Mouse (Mus musculus): ENCODE results near the gene Mtss1l.

Gene Mtss1l

DNA sequence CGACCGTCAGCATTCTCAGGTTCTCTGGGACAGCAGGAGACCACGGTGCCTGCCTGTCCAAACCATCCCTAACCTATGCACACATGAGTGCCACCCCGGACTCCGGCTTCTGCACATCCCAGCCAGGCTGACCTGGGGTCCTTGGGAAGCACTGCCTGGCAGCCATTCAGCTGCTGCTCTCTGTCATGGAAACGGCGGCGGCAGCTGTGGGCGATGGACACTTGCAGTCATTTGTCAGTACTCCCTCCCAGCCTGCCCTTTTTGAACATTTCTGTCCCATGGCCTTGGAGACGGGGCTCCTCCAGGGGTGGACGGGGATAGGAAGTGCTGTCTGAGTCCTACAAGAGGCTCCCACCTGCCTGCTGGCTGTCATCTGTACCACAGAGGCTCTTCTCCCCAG, 12.8 kb upstream of the Mtss1l start:
- no peak for DNase-seq

DNA sequence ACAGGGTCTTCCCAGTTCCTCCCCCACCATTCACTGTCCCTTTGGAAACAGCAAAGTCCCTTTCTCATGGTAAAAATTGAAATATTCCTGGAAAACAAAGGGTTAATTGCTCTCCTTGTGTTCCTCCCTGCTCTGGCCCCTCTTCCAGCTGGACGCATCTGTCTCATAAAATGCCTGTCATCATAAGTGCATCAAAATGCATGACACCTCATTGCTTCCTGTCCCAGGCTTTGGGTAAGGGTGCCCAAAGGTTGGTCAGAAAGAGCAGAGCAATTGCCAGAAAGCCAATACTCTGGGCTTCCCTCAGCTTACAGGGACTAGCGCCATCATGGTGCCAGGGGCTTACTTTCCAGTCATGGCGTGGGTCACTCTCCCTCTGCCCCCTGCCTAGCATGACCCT, 10.7 kb upstream of the Mtss1l start:
- DNase-seq, result no peak

DNA sequence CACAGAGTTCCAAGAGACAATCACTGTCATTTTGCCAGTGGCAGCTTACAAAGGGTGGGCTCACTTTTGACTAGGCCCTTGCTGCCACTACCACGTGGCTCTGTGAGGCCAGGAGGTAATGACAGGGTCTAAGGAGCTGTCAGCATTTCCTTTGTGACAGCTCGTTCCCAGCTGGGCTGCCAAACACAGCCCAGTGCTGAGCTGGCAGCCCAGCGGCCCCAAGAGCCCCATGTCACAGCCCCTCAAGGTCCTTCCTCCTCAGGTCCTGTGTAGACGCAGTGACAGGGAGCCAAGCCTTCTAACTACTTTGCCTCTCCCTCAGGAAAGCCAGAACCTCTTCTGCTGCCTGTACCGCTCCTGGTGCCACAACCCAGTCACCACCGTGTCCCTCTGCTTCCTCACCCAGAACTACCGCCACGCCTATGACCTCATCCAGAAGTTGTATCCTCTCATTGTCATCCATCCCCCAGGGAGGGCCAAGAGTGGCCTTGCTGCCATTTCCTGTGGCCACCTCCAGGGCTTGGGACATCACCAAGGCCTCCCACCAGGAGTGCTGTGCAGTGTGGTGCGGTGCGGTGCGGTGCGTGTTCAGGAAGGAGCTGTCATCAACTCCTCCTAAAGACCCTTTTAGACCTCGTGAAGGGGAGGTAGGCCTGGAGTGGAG, 9.9 kb upstream of the Mtss1l start:
- no peak for DNase-seq

DNA sequence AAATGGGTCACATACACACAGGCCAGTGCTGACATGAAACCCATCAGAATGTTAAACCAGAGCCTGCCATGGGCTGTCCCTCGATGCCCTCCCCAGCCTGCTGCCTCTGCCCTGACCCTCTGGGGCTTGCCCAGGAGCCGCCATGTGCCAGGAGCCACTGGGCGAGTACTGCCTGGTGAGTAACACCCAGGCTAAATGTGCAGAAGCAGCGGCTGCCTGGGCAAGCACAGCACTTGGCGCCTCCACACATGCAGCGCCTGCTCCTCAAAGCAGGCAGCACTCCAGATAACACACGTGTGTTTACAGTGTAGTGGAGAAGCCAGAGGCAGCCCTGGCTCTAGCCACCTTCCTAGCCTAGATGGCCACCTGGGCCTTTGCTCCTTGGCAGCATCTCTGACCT, 8.2 kb upstream of the Mtss1l start:
- DNase-seq, result no peak

DNA sequence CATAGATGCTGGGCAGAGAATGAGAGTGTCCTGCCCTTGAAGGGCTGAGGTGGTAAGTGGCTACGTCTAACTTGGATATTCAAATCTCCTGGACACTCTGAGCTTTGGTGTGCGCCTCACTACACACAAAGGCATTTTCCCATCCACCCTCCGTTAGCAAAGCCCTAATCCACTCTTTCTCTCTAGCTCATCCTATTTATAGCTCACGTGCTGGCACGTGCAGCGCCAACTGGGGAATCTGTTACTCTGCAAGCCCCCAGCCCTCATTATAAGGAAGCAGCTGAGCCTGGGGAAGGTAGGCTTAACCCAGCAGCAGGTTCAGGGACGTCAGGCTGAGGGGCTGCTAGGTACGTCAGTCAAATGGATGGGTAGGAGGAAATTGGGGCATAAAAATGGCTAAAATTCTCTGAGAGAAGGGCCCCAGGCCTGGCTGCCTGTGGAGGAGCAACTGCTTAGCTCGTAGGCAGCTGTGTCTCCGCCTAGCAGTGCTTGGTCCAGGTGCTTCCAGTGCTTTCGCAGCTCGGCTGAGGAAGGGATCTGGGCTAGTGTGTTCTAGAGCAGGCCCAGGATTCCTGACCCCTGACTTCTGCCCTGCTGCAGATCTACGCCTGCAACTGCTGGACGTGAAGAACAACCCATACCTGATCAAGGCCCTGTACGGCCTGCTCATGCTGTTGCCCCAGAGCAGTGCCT, 6.3 kb upstream of the Mtss1l start:
- no peak for DNase-seq

DNA sequence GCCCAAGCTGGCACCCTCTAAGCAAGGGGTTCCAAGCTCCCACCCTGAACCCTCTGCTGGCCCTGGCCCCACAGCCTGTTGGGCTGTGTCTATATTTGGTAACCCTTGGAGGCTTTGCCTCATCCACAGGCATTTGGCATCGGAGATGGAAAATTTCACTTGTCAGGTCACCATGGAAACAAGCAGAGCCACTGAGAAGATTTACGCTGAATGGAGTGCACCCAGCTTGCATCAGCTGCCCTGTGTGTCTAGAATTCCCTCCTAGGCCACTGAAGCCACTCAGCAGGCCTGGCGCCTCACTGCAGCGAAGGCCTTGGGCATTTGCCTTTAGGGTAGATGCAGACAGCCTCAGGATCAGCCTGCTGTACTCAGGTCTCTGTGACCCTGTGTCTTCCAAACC, 5.2 kb upstream of the Mtss1l start:
- DNase-seq, result no peak

DNA sequence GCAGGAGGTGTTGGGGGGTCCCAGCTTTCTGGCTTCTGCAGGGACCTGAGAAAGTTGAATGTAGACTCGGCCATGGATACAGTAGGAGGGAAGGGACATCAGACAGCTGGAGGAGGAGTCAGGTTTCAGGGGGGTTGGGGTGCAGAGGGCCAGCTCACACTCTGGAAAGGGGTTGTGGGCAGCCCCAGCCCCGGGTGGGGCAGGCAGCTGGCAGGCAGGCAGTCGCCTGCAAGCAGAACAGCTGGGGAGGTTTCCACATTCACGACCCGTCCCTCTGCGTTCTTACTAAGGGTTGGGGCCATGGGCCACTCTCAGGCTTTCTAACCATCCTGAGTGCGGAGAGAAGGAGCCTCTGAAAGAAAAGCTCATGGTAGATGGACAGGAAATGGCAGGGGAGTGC, 4.1 kb upstream of the Mtss1l start:
- no peak for DNase-seq

DNA sequence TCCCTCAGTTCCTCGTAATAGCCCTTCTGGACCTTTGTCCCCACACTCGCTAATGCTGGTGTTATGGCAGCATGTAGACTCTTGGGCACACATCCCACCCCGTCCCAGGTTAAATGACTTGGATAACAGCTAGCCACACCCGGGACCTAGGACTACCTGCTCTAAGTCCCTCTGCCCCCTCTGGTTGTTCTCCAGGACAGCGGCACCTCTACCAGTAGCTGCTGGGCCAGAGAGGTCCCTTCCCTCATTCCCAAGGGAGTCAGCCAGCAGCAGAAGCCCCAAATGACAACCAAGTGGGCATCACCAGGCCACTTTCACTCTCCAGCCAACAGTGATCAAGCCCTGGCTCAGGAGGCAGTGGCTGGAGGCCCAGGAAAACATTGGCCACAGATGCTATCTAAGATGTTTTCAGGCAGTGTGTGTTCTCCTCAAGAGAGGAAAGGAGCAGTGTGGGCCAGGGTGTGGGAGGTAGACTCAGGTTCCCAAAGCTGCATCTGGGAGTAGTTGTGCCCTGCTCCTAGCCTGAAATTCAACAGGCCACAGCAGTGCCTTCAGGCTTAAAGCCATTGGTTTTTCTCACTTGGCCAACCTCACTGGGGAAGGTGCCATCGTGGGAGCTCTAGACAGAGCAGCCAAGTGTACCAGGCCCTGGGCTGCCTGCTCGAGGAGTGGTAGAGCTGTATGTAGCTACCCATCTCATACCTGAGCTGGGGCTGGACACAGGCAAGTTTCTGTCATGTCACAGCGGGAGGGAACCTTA, 2.9 kb upstream of the Mtss1l start:
- no peak for DNase-seq

DNA sequence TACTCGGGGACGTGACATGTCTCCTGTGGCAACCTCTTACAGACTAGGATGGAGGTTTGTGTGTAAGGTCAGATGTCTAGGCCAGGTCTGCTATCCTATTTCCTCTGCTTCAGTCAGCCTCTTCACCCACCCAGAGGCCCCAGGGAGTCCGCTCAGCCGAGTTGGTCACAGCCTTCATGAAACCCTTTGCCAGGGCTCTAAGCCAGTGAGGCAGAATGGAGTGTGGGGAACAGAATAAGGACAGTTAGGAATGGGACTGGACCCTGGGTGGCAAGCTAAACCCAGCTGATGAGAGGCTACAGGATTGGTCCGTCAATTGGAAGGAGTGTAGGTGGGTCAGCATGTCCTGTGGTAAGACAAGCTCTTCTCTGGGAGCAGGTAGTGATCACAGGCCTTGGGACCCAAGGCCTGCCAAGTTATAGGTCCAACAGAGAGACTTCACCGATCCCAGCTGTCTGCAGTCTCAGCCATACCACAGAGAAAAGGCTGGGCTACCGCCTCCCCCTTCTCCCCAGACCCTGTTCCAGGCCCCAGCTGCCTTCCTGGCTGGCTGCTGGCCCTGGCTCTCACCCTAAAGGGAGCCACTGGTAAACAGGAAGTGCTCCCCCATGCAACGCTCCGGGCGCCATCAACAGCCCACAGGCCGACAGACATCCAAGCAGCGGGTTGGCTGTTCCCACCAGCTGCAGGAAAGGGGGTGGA, 2.2 kb upstream of the Mtss1l start:
- peak; percentile 56 for DNase-seq

DNA sequence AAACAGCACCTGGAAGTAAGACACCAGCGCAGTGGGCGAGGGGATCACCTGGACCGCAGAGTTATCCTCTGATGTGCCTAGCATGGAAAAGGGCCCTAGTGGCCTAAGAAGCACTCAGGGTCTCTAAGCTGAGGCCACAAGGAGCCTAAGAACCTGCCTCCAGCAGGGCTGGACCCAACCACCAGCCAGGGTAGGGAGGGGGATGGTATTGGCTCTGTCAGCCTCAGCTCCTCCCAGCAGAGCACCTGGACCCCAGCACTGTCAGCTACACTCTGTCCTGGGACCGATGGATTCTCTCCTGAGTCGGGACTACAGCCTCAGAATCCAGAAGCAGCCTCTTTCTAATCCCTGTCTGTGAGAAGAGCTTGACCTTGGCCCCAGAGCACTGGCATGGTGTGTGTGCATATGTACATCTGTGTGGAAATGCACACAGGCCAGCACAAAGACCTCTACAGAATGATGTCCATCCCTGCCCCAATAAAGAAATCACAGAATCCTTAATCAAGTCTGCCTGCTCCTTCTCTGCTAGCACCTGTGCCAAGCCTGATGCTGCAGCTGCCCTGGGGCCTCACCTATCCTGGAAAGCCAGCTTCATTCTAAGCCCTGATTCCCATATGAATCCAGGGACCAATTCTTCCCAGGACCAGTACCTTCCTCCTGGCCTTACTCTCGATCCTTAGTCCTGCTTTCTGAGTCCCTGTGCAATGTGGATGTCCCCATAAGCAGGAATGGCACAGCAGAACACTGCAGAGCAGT, 1.2 kb upstream of the Mtss1l start:
- DNase-seq, result no peak

DNA sequence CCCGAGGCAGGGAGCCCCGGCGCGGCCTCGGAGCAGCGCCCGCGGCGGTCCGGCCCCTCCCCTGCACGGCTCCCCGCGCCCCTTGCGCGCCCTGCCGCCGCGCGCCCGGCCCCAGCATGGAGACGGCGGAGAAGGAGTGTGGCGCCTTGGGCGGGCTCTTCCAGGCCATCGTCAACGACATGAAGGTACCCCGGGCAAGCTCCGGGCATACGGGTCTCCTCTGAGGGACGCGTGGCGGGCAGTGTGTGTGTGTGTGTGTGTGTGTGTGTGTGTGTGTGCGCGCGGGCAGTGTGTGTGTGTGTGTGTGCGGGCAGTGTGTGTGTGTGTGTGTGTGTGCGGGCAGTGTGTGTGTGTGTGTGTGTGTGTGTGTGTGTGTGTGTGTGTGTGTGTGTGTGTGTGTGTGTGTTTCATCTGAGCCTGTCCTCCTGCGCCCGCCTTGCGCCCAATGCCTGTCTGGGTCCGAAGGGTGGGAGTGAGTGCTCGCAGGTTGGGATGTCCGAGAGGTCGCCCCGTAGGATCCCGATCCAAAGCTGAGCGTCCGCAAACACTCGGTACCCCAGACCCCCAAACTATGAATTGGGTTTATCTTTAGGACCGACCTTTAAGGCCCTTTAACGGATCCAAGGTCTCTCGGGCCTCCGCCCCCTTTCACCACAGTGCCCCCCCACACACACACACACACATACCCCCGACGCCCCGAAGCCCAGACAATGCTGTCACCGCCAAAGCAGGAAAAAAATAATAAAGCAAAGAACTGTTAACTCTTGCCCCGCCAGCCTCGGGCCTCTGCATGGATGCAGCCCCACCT, 534 bp downstream of the Mtss1l start:
- DNase-seq, result peak; percentile 70

DNA sequence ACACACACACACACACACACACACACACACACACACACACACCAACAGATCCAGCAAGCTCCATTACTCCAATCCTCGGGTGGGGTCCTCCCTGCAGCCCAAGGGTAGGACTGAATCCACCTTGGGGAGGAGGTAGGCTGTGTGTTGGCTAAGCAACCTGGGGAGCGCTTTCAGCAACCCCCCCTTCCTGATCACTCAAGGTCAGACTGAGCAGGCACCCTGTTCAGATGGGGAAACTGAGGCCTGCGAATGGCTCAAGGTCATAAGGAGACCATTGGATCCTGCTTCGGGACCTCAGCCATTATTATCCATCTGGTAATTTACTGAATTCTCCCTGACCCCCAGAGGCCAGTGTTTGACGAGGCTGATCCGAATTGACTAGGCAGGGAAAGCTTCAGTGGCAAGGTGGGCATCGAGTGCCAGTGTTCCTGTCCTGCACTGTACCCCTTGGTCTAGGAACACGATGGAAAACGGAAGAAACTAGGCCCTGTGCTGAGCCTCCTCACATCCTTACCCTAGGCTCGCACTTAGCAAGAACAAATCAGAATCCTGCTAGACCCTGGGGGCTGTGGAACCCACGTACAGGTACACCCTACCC, 1.2 kb downstream of the Mtss1l start:
- no peak for DNase-seq

DNA sequence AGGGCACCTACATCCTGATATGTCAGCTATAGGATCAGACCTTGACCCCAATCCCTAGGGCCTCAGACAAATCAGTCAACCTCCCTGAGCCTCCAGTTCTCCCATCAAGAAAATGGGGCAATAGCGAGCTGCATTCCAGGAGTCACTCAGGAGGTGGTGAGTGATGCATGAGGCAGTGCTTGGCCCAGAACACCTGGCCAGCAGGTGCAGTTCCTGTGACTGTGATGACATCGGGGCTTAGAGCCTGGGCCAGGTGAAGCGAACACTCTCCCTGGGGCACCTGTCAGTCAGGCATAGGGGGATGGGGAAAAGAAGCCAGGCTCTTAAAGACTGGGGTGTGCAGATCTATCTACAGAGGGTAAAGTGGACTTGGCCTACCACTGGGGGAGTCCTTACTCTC, 3.2 kb downstream of the Mtss1l start:
- DNase-seq, result no peak

DNA sequence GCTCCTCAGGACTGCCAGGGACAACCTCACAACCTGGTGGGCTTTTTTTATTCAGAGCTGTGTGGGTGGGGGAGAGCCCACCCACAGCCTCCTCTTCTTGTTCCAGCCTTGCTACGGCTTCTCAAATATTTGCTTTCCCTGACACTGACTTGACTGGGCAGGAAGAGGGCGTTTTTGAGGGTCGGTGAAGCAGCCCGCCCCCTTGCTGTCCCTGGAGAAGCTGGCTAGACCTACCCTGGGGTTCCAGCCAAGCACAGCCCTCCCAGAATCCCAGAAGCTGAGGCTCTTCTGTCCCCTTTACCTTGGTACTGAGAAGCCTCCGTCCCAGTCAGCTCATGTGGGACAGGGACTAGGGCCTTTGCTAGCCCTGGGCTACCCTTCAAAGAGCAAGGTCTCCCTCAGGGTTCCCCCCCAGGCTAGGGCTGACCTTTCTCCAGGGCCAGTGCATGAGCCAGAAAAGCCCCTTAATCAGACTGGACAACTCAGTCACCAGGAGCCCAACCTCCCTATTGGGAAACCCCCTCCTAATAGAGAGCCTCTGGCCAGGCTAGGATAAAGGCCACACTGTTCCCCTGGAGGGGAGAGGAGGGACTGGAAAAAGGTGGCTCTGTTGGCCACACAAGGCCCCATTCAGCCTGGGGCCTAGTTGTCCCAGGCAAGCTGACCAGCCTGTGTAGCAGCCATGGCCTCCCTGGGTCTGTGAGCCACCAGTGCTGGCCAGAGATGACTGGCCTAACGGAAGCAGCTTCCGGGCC, 4.0 kb downstream of the Mtss1l start:
- DNase-seq, result no peak

DNA sequence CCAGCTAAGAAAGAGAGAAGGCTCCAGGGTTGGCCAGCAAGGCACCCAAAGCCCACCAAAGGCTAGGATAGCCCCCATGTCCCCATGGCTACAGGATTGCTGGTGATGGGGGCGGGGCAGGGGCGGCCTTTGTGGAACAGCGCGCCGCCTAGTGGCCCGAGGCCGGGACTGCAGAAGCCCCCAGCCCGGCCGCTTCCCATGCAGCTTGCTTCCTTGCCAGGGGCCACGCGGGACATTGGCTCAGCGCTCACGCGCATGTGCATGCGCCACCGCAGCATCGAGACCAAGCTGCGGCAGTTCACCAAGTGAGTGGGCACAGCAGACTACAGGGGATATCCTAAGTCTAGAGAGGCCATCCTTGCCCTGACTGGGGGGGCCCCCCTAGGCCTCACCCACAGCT, 5.6 kb downstream of the Mtss1l start:
- DNase-seq, result peak; percentile 89

DNA sequence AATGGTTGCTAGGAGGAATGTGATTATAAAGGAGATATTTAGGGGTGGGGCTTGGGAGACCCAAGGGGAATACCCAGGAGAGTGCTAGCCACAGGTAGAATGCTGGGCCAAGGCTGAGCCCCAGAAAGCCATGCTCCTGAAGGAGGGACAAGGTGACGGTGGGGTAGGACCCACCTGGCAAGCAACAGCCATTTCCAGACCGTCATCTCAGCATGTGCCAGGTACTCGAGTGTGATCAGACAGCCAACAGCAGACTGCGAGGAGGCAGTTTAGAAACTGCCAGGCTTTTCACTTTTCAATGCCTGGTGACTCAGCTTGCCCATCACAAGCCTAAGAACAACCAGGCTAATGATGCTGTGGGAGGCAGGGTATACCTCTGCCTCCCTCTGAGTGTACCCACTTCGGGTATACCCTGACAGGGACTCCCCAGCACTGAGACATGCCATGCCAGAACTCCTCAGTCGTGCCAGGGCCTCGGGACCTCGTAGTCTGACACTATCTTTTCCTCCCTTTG, 10.1 kb downstream of the Mtss1l start:
- no peak for DNase-seq

DNA sequence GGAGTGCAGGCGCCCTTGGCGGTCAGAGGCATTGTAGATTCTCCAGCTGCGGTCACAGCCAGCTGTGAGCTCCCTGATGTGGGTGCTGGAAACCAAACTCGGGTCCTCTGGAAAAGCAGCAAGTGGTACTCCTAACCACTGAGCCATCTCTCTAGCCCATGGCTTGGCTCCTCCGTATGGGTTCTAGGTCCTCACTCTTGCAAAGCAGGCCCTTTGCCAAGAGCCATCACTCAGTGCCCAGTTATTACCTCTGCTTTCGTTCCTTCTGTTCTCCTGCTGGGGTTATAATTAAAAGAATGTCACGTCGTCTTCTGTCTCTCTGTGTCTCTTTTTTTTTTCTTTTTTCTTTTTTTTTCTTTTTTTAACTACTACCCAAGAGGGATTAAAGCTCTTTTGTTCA, 11.8 kb downstream of the Mtss1l start:
- no peak for DNase-seq

DNA sequence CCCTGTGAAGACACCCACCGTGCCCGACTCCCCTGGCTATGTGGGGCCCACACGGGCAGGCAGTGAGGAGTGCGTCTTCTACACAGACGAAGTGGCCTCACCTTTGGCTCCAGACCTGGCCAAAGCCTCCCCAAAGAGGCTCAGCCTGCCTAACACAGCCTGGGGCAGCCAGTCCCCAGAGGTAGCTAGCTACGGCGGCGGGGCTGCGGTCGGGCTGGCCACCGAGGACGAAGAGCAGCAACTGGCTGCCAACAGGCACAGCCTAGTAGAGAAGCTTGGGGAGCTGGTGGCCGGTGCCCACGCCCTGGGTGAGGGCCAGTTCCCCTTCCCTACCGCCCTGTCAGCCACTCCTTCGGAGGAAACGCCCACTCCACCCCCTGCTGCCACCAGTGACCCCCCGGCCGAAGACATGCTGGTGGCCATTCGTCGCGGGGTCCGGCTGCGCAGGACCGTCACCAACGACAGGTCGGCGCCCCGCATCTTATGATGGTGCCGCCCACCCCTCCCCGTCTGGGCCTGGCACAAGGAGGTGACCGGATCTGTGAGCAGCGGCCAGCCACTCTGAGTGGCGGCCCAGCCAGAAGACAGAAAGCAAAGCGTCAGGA, 17.4 kb downstream of the Mtss1l start:
- no peak for DNase-seq

DNA sequence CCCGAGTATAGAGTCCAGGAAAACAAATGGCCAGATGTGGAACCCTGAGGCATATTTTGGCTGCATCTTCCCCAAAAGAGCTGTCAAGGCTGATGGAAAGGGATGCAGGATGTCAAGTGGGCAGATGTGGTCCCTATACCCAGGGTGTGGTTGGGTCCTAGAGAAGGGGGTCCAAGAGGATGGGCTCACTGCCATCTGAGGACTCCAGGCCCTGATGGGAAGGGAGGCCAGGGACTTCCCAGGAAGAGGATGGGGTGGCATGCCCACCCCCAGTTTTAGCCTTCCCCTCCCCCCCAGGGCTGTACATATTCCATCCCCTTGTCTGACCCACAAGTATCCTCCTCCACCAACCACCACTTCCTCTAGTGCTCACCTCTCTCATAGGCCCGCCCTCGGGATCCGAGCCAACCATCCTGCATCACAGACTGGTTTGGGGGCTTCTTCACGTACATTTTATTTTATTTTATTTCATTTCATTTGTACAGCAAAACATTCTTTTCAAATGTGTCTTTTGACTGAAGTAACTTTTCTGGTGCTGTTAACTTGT, 19.4 kb downstream of the Mtss1l start:
- DNase-seq, result no peak

All from thymus, postnatal 4 days (tissue).